Mouse (Mus musculus) spleen, embryonic (tissue): Measurements from ENCODE around the gene Erf.

ENCODE experiments used
- CTCF ChIA-PET: fragments of 350-600 bp; sonication (Branson Sonifier 250); formaldehyde crosslinking; loops from one replicate; lab custom pipeline; 2022; lab: Charles Lee

Gene Erf

GRCm38 (mm10) chr7:25214172-25214571, 36.4 kb downstream of the Erf start:
- CTCF ChIA-PET, result no interaction called here

GRCm38 (mm10) chr7:25213099-25213498, 37.5 kb downstream of the Erf start:
- CTCF ChIA-PET, result interaction anchor here (0.5 kb wide), 1 partner anchor 45 kb away, joined by 8 read pairs; no protein-coding TSS in a partner anchor

- CTCF ChIA-PET, result interaction anchor here (0.7 kb wide), 1 partner anchor 110 kb away, joined by 6 read pairs; no protein-coding TSS in a partner anchor
These were observed 40.1 kb downstream of the Erf start for GRCm38 (mm10) chr7:25210482-25210881.

- CTCF ChIA-PET, result no interaction called here
These were observed 41.4 kb downstream of the Erf start for GRCm38 (mm10) chr7:25209161-25209622.

- CTCF ChIA-PET, result no interaction called here
These were observed 44.3 kb downstream of the Erf start for GRCm38 (mm10) chr7:25206094-25206830.

GRCm38 (mm10) chr7:25205355-25206093, 45.0 kb downstream of the Erf start:
- CTCF ChIA-PET, result interaction anchor here (0.6 kb wide), 1 partner anchor 16 kb away, joined by 4 read pairs; no protein-coding TSS in a partner anchor

- CTCF ChIA-PET, result no interaction called here
These were observed 46.9 kb downstream of the Erf start for GRCm38 (mm10) chr7:25203624-25204023.

- CTCF ChIA-PET, result interaction anchor here (0.7 kb wide), 1 partner anchor 81 kb away, joined by 9 read pairs; no protein-coding TSS in a partner anchor
These were observed 53.1 kb downstream of the Erf start for GRCm38 (mm10) chr7:25197384-25198018.

- CTCF ChIA-PET, result no interaction called here
These were observed 54.5 kb downstream of the Erf start for GRCm38 (mm10) chr7:25196107-25196506.

GRCm38 (mm10) chr7:25195148-25195547, 55.4 kb downstream of the Erf start:
- CTCF ChIA-PET, result no interaction called here
